Mouse (Mus musculus) leukemia stem cell, adult 10-12 weeks (primary cell): ENCODE results near the gene Mat1a. TPM values are rescaled to one million over a fixed set of nuclear protein-coding genes. Genes with fewer than 3 reads are reported as not detected.

Experiments used
- polyA plus RNA-seq: library from polyadenylated mRNA; stranded (reverse); fragments of >175 nt; gene quantifications from 2 replicates; pipeline ENCODE4 v1.2.3, GENCODE M21; 2012; ENCODE audit warnings: low replicate concordance

Mat1a gene
- not detected in 2 replicates for polyA plus RNA-seq

GRCm38 (mm10) chr14:41104853-41105444 is at the start of gene Mat1a:
Gene Mat1a (plus strand): TSS chr14:41105035.

DNA sequence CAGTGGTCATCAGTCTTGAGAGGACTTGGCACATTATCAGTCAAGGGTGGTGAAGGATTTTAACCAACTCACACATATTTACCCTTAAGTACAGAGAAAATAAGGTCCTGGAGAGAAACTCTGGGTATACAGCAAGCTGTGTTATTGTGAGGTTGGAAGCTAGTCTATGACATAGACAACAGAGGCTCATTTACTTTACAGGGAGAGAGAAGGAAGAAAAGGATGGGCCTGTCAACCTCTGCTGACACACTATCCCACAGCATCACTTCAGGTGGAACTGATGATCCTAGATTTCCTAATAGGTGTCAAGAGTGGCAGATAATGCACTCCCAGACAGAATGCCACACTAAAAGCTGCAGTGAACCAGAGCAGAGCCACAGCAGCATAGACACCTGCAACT is 35.7 kb upstream of the Mat1a start, which contains the start of gene Dydc2:
TSS of gene Dydc2 (minus strand) at position 101 of the 400 bp plus-strand sequence.

DNA sequence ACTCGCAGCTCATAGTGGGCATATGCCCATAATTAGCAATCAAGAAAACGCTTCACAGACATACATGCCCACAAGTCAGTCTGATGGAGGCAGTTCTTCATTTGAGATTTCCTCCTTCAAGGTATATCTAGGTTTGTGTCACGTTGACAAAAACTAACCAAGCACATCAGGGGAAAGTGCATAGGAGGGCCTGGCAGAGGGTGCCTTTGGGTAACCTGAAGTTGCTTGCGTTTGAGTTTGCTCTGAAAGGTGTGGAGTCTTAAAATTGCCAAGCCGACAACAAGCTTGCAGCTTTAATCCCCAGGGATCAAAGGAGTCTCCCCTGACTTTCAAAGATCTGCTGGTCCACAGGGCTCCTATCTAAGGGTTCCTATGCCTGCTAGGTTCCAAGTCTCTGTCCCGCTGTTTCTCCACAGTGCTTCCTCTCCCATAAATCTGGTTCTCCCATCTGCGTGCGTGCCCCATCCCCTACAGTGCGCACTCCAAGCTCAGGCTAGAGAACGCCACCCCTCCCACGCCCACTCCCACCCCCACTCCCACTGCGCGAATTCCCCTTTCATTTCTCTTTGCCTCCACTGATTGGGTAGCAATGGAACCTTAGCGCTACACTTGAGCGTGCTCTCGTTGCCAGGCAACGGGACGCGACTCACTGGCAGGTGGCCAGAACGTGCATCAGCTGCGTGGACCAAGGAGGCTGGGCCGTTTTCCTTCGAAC is 32.4 kb upstream of the Mat1a start, which contains the start of gene Dydc1:
TSS of gene Dydc1 (plus strand) at position 683 of the 715 bp plus-strand sequence.

GRCm38 (mm10) chr14:41131540-41131939 is 26.7 kb downstream of the Mat1a start, which contains the start of gene Sftpa1:
Gene Sftpa1 (plus strand): TSS chr14:41131782.

DNA sequence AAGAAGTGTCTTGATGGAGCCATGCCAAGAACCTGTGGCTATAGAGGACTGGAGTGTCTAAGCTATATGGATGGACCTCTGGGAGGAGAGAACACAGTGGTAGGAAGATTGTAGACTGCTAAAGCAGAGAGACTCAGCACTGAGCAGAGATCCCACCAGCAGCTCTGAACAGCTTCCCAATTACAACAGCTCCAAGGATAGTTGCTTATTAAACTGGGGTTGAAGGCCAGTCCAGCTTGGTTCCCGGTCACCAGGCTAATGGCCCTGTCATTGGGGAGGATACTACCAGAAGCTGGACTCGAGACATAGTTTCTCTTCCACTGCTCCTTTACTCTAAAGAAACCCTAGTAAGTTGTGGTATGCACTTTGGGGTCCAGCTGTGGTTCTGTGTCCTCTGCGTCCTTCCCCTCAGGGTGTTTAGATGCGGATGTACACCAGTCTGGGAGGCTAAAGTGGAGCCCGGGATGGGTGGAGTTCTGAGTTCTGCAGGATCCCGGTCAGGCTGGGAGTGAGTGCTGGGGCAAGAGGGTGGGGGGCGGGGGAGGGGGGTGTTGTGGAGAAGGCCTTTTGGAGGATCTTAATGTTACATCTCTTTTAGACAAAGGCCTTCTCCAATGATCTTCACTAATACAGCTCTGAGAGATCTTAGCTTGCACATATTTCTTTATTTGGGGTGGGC is 46.5 kb downstream of the Mat1a start, which contains the start of gene Mbl1:
TSS of gene Mbl1 (plus strand) at position 239 of the 679 bp plus-strand sequence.

Other genes with a start within 250 kb of the Mat1a start
- gene Sh2d4b, start 211.8 kb upstream of the Mat1a start, polyA plus RNA-seq: 0.10 and 0.22 TPM in 2 replicates
- 1.5 and 7.6 TPM in 2 replicates for gene Tspan14, start 138.2 kb upstream of the Mat1a start, polyA plus RNA-seq
- 15.4 and 34.7 TPM in 2 replicates for gene Fam213a, start 91.2 kb upstream of the Mat1a start, polyA plus RNA-seq
- gene Dydc2, start 35.8 kb upstream of the Mat1a start, polyA plus RNA-seq: not detected in 2 replicates
- not detected in 2 replicates for gene Dydc1, start 32.1 kb upstream of the Mat1a start, polyA plus RNA-seq
- gene Sftpa1, start 26.7 kb downstream of the Mat1a start, polyA plus RNA-seq: not detected in 2 replicates
- gene Mbl1, start 46.4 kb downstream of the Mat1a start, polyA plus RNA-seq: not detected in 2 replicates
- gene Sftpd, start 80.1 kb downstream of the Mat1a start, polyA plus RNA-seq: not detected in 2 replicates
- not detected in 2 replicates for gene Gm2832, start 173.8 kb downstream of the Mat1a start, polyA plus RNA-seq
- not detected in 2 replicates for gene Gm5798, start 243.6 kb downstream of the Mat1a start, polyA plus RNA-seq